Mouse (Mus musculus) left cerebral cortex, adult 2 months (tissue): ENCODE measurements around the gene Gm49380. TPM values are rescaled to one million over a fixed set of nuclear protein-coding genes. Genes with fewer than 3 reads are reported as not detected.

Source experiments
- DNase-seq, 2 experiments: peaks; one replicate each; pipeline ENCODE4 v3.0.0; 2021 to 2022; ENCODE audit warnings: low spot score in 2 of 2, mixed read lengths in 1 of 2; ENCODE audit errors: extremely low spot score in 1 of 2
- H3K27ac ChIP-seq: fragments of 200-600 bp; 2 replicates; pipeline ENCODE4 v1.8.1; 2022
- H3K4me3 ChIP-seq: fragments of 200-600 bp; 2 replicates; pipeline ENCODE4 v1.8.1; 2022
- CTCF ChIP-seq: fragments of 200-600 bp; IDR thresholded peaks from 2 replicates; pipeline ENCODE4 v1.8.1; 2022; ENCODE audit warnings: antibody characterized with exemption, mild to moderate bottlenecking, moderate library complexity
- intact Hi-C: fragments of 180-260 bp; cut with DNase I; formaldehyde crosslinking; loops from one replicate; pipeline ENCODE4 v1.15.1; 2025
- total RNA-seq, 2 experiments: library from RNA; stranded (reverse); gene quantifications; 2 replicates each; pipeline ENCODE4 v1.2.3; 2021

The Gm49380 gene
- total RNA-seq, 2 experiments from 2014 or later, result 0.56 TPM; not detected in 1

GRCm38 (mm10) chr9:44071914-44072598, 41.2 kb downstream of the Gm49380 start:
- Histone ChIP-seq H3K4me3 (peak overlapping the region; percentile 11; the same call in 1 of the 2 replicates), H3K27ac (peak overlapping the region; percentile 88)
- intact Hi-C loops, result no loop called here
- DNase-seq, result peak in 1 of 2 experiments; percentile 34
- no peak for TF ChIP-seq CTCF

GRCm38 (mm10) chr9:44070844-44071231, 42.5 kb downstream of the Gm49380 start:
- intact Hi-C loops, result no loop called here
- peak in 1 of 2 experiments; percentile 9 for DNase-seq
- TF ChIP-seq CTCF, result no peak
- Histone ChIP-seq H3K4me3 (no peak overlapping the region), H3K27ac (peak overlapping the region; percentile 11; the same call in 1 of the 2 replicates)

GRCm38 (mm10) chr9:44070113-44070843, 43.0 kb downstream of the Gm49380 start:
- no peak for TF ChIP-seq CTCF
- DNase-seq, result no peak
- Histone ChIP-seq H3K4me3 (no peak overlapping the region), H3K27ac (no peak overlapping the region; the same call in 1 of the 2 replicates)
- intact Hi-C loops, result no loop called here

DNA sequence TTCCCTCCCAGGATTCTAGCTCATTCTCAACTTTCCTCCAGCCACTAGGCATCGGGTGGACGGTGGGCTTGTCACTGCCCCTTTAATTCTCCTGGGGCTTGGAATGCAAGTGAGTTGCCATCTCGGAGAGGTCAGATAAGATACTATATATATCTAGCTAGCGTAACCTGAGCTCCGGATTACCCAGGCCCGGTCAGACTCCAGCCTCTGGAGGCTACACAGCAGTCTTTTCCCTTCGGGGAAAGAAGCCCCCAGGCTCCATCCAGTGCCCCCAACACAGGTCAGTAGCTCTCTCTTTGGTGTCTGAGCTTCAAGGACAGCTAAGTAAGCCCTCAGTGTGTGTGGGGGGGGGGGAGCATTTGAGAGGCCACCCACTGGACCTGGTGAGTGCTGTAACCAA, 44.0 kb downstream of the Gm49380 start:
- DNase-seq, result no peak
- Histone ChIP-seq H3K4me3 (no peak overlapping the region), H3K27ac (no peak overlapping the region)
- intact Hi-C loops, result loop anchor here (5.0 kb wide), 2 partner anchors 38 to 82 kb away; partner anchors contain the start of gene C1qtnf5
- TF ChIP-seq CTCF, result no peak

- no peak for TF ChIP-seq CTCF
- Histone ChIP-seq H3K27ac (no peak overlapping the region), H3K4me3 (no peak overlapping the region)
- DNase-seq, result peak in 1 of 2 experiments; percentile 9
- intact Hi-C loops, result loop anchor here (2.0 to 5.0 kb wide), 4 partner anchors 19 to 81 kb away; partner anchors contain the start of genes C1qtnf5 and Thy1
Measured at GRCm38 (mm10) chr9:44067960-44068330, 45.4 kb downstream of the Gm49380 start.

- no peak for TF ChIP-seq CTCF
- intact Hi-C loops, result loop anchor here (2.0 to 5.0 kb wide), 4 partner anchors 19 to 80 kb away; partner anchors contain the start of genes C1qtnf5 and Thy1
- Histone ChIP-seq H3K4me3 (peak overlapping the region; percentile 62), H3K27ac (peak overlapping the region; percentile 91)
- no peak for DNase-seq
Measured at GRCm38 (mm10) chr9:44067241-44067959, 45.9 kb downstream of the Gm49380 start.

DNA sequence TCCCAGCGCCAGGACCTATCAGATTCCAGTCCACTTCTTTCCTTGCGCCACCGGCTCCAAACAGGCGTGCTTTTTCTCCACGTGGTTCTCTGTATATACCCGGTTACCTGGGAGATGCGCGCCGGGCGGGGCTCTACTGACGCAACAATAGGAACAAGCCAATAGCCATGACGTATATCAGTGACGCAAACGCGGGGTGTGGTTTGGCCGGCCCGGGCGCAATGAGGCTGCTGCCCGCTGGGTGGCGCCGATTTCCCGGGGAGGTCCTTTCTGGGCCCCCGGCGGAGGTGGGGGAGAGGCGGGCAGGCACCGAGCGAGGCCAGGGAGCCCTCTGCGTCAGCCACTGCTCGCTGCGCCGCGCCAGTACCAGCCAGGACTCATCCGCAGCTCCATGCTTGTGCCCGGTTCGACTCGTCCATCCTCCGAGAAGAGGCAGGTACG, 46.5 kb downstream of the Gm49380 start, which contains the start of gene Usp2:
Gene Usp2, plus strand, starts transcription at position 237 of the 441 bp plus-strand sequence.
- TF ChIP-seq CTCF, result peak; percentile 99
- H3K27ac ChIP-seq, result peak within 1 kb of the TSS; percentile 91
- peak; percentile 99 to 100 for DNase-seq
- intact Hi-C loops, result loop anchor here (2.0 to 5.0 kb wide), 4 partner anchors 20 to 80 kb away; partner anchors contain the start of genes C1qtnf5 and Thy1
- peak within 1 kb of the TSS; percentile 62 for H3K4me3 ChIP-seq

- intact Hi-C loops, result loop anchor here (5.0 kb wide), 2 partner anchors 42 to 78 kb away; partner anchors contain the start of gene C1qtnf5
- Histone ChIP-seq H3K4me3 (no peak overlapping the region), H3K27ac (no peak overlapping the region)
- TF ChIP-seq CTCF, result peak; percentile 18; the same call in 1 of the 2 replicates
- DNase-seq, result no peak
Measured at GRCm38 (mm10) chr9:44065177-44065576, 48.1 kb downstream of the Gm49380 start.

DNA sequence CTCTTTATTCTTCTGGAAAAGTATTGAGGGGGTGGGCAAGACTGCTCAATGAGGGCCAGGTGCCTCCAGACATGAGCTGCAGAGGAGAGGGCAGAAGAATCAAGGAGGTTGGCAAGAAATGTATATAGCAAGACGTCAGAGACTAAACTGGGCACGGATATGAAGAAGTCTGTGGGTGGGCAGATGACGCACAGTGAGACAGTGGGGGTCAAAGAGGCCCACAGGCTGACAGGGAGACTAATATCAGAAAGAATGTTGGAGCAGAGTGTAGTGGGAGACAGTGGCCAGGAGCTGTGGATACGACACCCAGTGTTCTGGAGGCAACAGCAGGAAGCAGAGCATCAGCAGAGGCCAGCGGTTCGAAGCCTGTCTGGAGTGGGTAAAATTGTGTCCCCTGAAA, 54.7 kb downstream of the Gm49380 start:
- H3K4me3 ChIP-seq, result no peak overlapping the region
- no peak for TF ChIP-seq CTCF
- no peak overlapping the region for H3K27ac ChIP-seq
- DNase-seq, result no peak
- intact Hi-C loops, result no loop called here

GRCm38 (mm10) chr9:44053936-44054335, 59.4 kb downstream of the Gm49380 start:
- no peak overlapping the region for H3K4me3 ChIP-seq
- H3K27ac ChIP-seq, result no peak overlapping the region
- TF ChIP-seq CTCF, result no peak
- intact Hi-C loops, result no loop called here
- DNase-seq, result no peak

- Histone ChIP-seq H3K27ac (no peak overlapping the region), H3K4me3 (no peak overlapping the region)
- intact Hi-C loops, result no loop called here
- DNase-seq, result no peak
- TF ChIP-seq CTCF, result peak; percentile 29
Measured at GRCm38 (mm10) chr9:44052855-44053254, 60.4 kb downstream of the Gm49380 start.
